Mouse (Mus musculus) lung, postnatal 0 days (tissue): Measurements from ENCODE around the gene Eif5a. TPM values are rescaled to one million over a fixed set of nuclear protein-coding genes. Genes with fewer than 3 reads are reported as not detected.
"Not testable (repeated sequence)": the region's sequence is repeated elsewhere in the genome, so short reads cannot be mapped to it uniquely, and the experiment has no call there.

Experiments used
- ATAC-seq: fragments of 200-750 bp; cut with Nextera tagmentation; 2 replicates; pipeline ENCODE4 v1.8.0; 2017; ENCODE audit warnings: moderate library complexity
- DNase-seq: peaks from one replicate; pipeline ENCODE4 v3.0.0-alpha.2; 2016; ENCODE audit warnings: low spot score
- H3K27ac ChIP-seq: fragments of 300-500 bp; sonication (generic); 2 replicates; pipeline ENCODE4 v1.5.1; 2014; ENCODE audit warnings: antibody characterized with exemption, mild to moderate bottlenecking, low read length, mixed read lengths
- H3K27me3 ChIP-seq: fragments of 300-500 bp; sonication (generic); replicated peaks from 2 replicates; pipeline ENCODE4 v1.6.1; 2014; ENCODE audit warnings: low read length, mixed read lengths; ENCODE audit not compliant: insufficient read depth
- H3K36me3 ChIP-seq: fragments of 300-500 bp; sonication (generic); 2 replicates; pipeline ENCODE4 v1.6.1; 2014; ENCODE audit warnings: low read length, mixed read lengths; ENCODE audit not compliant: insufficient read depth
- H3K4me1 ChIP-seq: fragments of 300-500 bp; sonication (generic); 2 replicates; pipeline ENCODE4 v1.6.1; 2014; ENCODE audit warnings: antibody characterized with exemption, low read depth, low read length, mixed read lengths; ENCODE audit not compliant: insufficient read depth
- H3K4me2 ChIP-seq: fragments of 300-500 bp; sonication (generic); replicated peaks from 2 replicates; pipeline ENCODE4 v1.6.1; 2014; ENCODE audit warnings: low read depth, mild to moderate bottlenecking, low read length, moderate library complexity, mixed read lengths
- H3K4me3 ChIP-seq: fragments of 300-500 bp; sonication (generic); 2 replicates; pipeline ENCODE4 v1.5.1; 2014; ENCODE audit warnings: low read depth, low read length
- H3K9ac ChIP-seq: fragments of 300-500 bp; sonication (generic); replicated peaks from 2 replicates; pipeline ENCODE4 v1.6.1; 2014; ENCODE audit warnings: low read depth, mild to moderate bottlenecking
- H3K9me3 ChIP-seq: fragments of 300-500 bp; sonication (generic); 2 replicates; pipeline ENCODE4 v1.6.1; 2016; ENCODE audit warnings: low read length, mixed read lengths
- CTCF ChIP-seq: IDR thresholded peaks from 2 replicates; pipeline ENCODE4 v1.5.1; 2016; ENCODE audit warnings: antibody characterized with exemption, mild to moderate bottlenecking
- EP300 ChIP-seq: IDR thresholded peaks from 2 replicates; pipeline ENCODE4 v1.6.1; 2016; ENCODE audit warnings: antibody characterized with exemption, mild to moderate bottlenecking, control low read depth
- WGBS: fragments of 180-500 bp; shearing (Covaris S2); extraction: QIAGEN DNeasy Blood & Tissue Kit; methylation state at CpG from one replicate; pipeline ENCODE4 v1.1.7; 2014; 5-methylcytosine and 5-hydroxymethylcytosine counted together
- polyA plus RNA-seq: library from polyadenylated mRNA; unstranded; fragments of >200 nt; fragmentation: Nextera tagmentation; extraction: Ambion mirVana; gene quantifications from 2 replicates; pipeline ENCODE4 v1.2.1, GENCODE M21; 2015

Gene Eif5a
- polyA plus RNA-seq, 1 experiment from 2014 or later = 815 TPM

GRCm38 (mm10) chr11:69966006-69966859, 44.5 kb upstream of the Eif5a start:
- peaks cover 16% of the 10 kb centered on the region for H3K27me3 ChIP-seq
- no peak for TF ChIP-seq CTCF
- TF ChIP-seq EP300 = no peak
- peak overlapping the region; percentile 50 for H3K9ac ChIP-seq
- peak; percentile 77 for DNase-seq
- ATAC-seq = peak; percentile 63
- H3K27ac ChIP-seq = peak overlapping the region; percentile 87
- peaks cover 11% of the 10 kb centered on the region for H3K36me3 ChIP-seq
- no peaks in the 10 kb centered on the region for H3K9me3 ChIP-seq
- WGBS = 3% methylated on average over 58 of the region's 59 CpGs
- H3K4me2 ChIP-seq = peak overlapping the region; percentile 64
- H3K4me1 ChIP-seq = no peaks in the 10 kb centered on the region
- H3K4me3 ChIP-seq = peak overlapping the region; percentile 49

GRCm38 (mm10) chr11:69965271-69966005, 43.7 kb upstream of the Eif5a start:
- TF ChIP-seq EP300 = no peak
- no peak for TF ChIP-seq CTCF

GRCm38 (mm10) chr11:69964650-69965270, 43.0 kb upstream of the Eif5a start, which contains the start of gene Cldn7:
Gene Cldn7 (plus strand): TSS chr11:69964779.
- Histone ChIP-seq H3K36me3 (peaks cover 7% of the 10 kb centered on the region; the same call in 1 of the 2 replicates), H3K9me3 (no peaks in the 10 kb centered on the region), H3K4me2 (peak within 1 kb of the TSS; percentile 64), H3K27me3 (peaks cover 16% of the 10 kb centered on the region), H3K4me3 (peak within 1 kb of the TSS; percentile 49), H3K9ac (peak within 1 kb of the TSS; percentile 50), H3K27ac (peak within 1 kb of the TSS; percentile 87), H3K4me1 (no peaks in the 10 kb centered on the region)
- no peak for TF ChIP-seq EP300
- TF ChIP-seq CTCF = no peak
- ATAC-seq (0 out of 2 replicates have a peak, but pooled peaks have one; percentile 13), DNase-seq (no peak)
- 9% methylated on average over 23 of the region's 24 CpGs for WGBS

More at GRCm38 (mm10) chr11:69965271-69966005, 43.7 kb upstream of the Eif5a start:
- Histone ChIP-seq H3K36me3 (peaks cover 8% of the 10 kb centered on the region), H3K27me3 (peaks cover 16% of the 10 kb centered on the region), H3K9ac (peak overlapping the region; percentile 50), H3K4me1 (no peaks in the 10 kb centered on the region), H3K4me2 (peak overlapping the region; percentile 64), H3K27ac (peak overlapping the region; percentile 87), H3K4me3 (peak overlapping the region; percentile 49), H3K9me3 (no peaks in the 10 kb centered on the region)
- DNase-seq (peak; percentile 93), ATAC-seq (peak; percentile 91)
- WGBS = 2% methylated on average over 47 of the region's 49 CpGs

GRCm38 (mm10) chr11:69961841-69962240, 40.1 kb upstream of the Eif5a start:
- Histone ChIP-seq H3K36me3 (no peaks in the 10 kb centered on the region), H3K4me2 (no peak overlapping the region), H3K9me3 (no peaks in the 10 kb centered on the region), H3K27me3 (peaks cover 16% of the 10 kb centered on the region), H3K9ac (no peak overlapping the region), H3K4me1 (no peaks in the 10 kb centered on the region), H3K4me3 (no peak overlapping the region), H3K27ac (no peak overlapping the region)
- DNase-seq = no peak
- WGBS = 32% methylated on average over 5 of the region's 5 CpGs
- TF ChIP-seq EP300 (no peak), CTCF (no peak)
- no peak for ATAC-seq

- 26% methylated on average over 5 of the region's 5 CpGs for WGBS
- no peaks in the 10 kb centered on the region for H3K4me1 ChIP-seq
- ATAC-seq (no peak), DNase-seq (no peak)
- H3K9ac ChIP-seq = no peak overlapping the region
- H3K27ac ChIP-seq = no peak overlapping the region
- H3K4me2 ChIP-seq = no peak overlapping the region
- TF ChIP-seq EP300 (no peak), CTCF (peak; percentile 67)
- no peak overlapping the region for H3K4me3 ChIP-seq
- peaks cover 10% of the 10 kb centered on the region for H3K27me3 ChIP-seq
- H3K9me3 ChIP-seq = no peaks in the 10 kb centered on the region
- H3K36me3 ChIP-seq = no peaks in the 10 kb centered on the region
Observed at GRCm38 (mm10) chr11:69960616-69961015, 38.9 kb upstream of the Eif5a start.

GRCm38 (mm10) chr11:69956218-69956617, 34.5 kb upstream of the Eif5a start:
- Histone ChIP-seq H3K4me1 (no peaks in the 10 kb centered on the region), H3K9me3 (no peaks in the 10 kb centered on the region), H3K4me3 (no peak overlapping the region), H3K9ac (no peak overlapping the region), H3K4me2 (no peak overlapping the region), H3K27me3 (no peaks in the 10 kb centered on the region), H3K36me3 (no peaks in the 10 kb centered on the region), H3K27ac (no peak overlapping the region)
- WGBS = 78% methylated on average over 1 of the region's 1 CpGs
- ATAC-seq (no peak), DNase-seq (no peak)
- TF ChIP-seq EP300 = no peak
- TF ChIP-seq CTCF = peak; percentile 32

- 56% methylated on average over 2 of the region's 4 CpGs for WGBS
- not testable (repeated sequence) for H3K4me1 ChIP-seq, H3K9ac ChIP-seq, H3K9me3 ChIP-seq, H3K4me3 ChIP-seq, ATAC-seq, H3K36me3 ChIP-seq, H3K4me2 ChIP-seq, H3K27me3 ChIP-seq, DNase-seq, H3K27ac ChIP-seq
Observed at GRCm38 (mm10) chr11:69955618-69956017, 33.9 kb upstream of the Eif5a start.
